Mouse (Mus musculus) olfactory bulb, adult 2 months (tissue): ENCODE data around the gene Mau2.
"Not testable (repeated sequence)": the region's sequence is repeated elsewhere in the genome, so short reads cannot be mapped to it uniquely, and the experiment has no call there.

ENCODE experiments used
- CTCF ChIP-seq: fragments of 200-500 bp; IDR thresholded peaks from 2 replicates; pipeline ENCODE4 v1.5.1; 2012; ENCODE audit warnings: low read depth, mild to moderate bottlenecking, low read length, moderate library complexity; ENCODE audit not compliant: insufficient read depth
- POLR2A ChIP-seq: fragments of 200-500 bp; IDR thresholded peaks from 2 replicates; pipeline ENCODE4 v1.6.1; 2012; ENCODE audit warnings: mild to moderate bottlenecking, low read depth, low read length, moderate library complexity; ENCODE audit not compliant: insufficient read depth

GRCm38 (mm10) chr8:69988936-69989335, 53.6 kb downstream of the Mau2 start:
- not testable (repeated sequence) for TF ChIP-seq CTCF, POLR2A
